Mouse (Mus musculus) cerebellum, adult 2 months (tissue): ENCODE measurements around the gene Aff3.

Experiments used
- CTCF ChIP-seq: fragments of 200-500 bp; IDR thresholded peaks from 2 replicates; pipeline ENCODE4 v1.5.1; 2011; ENCODE audit warnings: low read depth, mild to moderate bottlenecking, control low read depth, low read length, moderate library complexity, borderline replicate concordance; ENCODE audit not compliant: insufficient read depth
- POLR2A ChIP-seq: fragments of 200-500 bp; IDR thresholded peaks from 2 replicates; pipeline ENCODE4 v1.6.1; 2011; ENCODE audit warnings: low read length, control low read depth, borderline replicate concordance; ENCODE audit not compliant: insufficient read depth

- TF ChIP-seq POLR2A (no peak), CTCF (no peak)
Measured at GRCm38 (mm10) chr1:38694142-38694541, 29.4 kb upstream of the Aff3 start.
